Mouse (Mus musculus) myocyte (in vitro differentiated cells): Measurements from ENCODE around the gene Pin1rt1. TPM values are rescaled to one million over a fixed set of nuclear protein-coding genes. Genes with fewer than 3 reads are reported as not detected.

Source experiments
- H3K27me3 ChIP-seq: one replicate; pipeline ENCODE4 v1.6.1; 2011; ENCODE audit not compliant: control insufficient read depth, insufficient read depth, insufficient read length
- H3K36me3 ChIP-seq: one replicate; pipeline ENCODE4 v1.6.1; 2011; ENCODE audit not compliant: control insufficient read depth, insufficient read depth
- H3K4me2 ChIP-seq: one replicate; pipeline ENCODE4 v1.6.1; 2011; ENCODE audit warnings: low read depth, control low read depth
- H3K4me3 ChIP-seq: one replicate; pipeline ENCODE4 v1.5.1; 2011; ENCODE audit warnings: mild to moderate bottlenecking, control low read depth, moderate library complexity
- H3K79me2 ChIP-seq: one replicate; pipeline ENCODE4 v1.6.1; 2011; ENCODE audit not compliant: control insufficient read depth, insufficient read depth
- H3ac ChIP-seq: one replicate; pipeline ENCODE4 v1.6.1; 2011; ENCODE audit not compliant: control insufficient read depth, insufficient read length
- CEBPB ChIP-seq: IDR thresholded peaks from 2 replicates; pipeline ENCODE4 v1.6.1; 2011; ENCODE audit warnings: mild to moderate bottlenecking, moderate library complexity; ENCODE audit not compliant: poor library complexity, insufficient read depth, severe bottlenecking
- E2F4 ChIP-seq: IDR thresholded peaks from one replicate; pipeline ENCODE4 v1.6.1; 2011; ENCODE audit warnings: mild to moderate bottlenecking, control low read depth, moderate library complexity; ENCODE audit not compliant: insufficient read depth
- MAX ChIP-seq: IDR thresholded peaks from one replicate; pipeline ENCODE4 v1.6.1; 2011; ENCODE audit warnings: low read depth, mild to moderate bottlenecking, control low read depth
- MYOD1 ChIP-seq, 3 experiments: IDR thresholded peaks; one replicate each; pipeline ENCODE4 v1.6.1; 2011; ENCODE audit warnings: control low read depth in 2 of 3, low read depth in 2 of 3, mild to moderate bottlenecking in 2 of 3, moderate library complexity in 1 of 3; ENCODE audit not compliant: insufficient read length in 2 of 3, control insufficient read depth in 1 of 3
- MYOG ChIP-seq, 3 experiments: IDR thresholded peaks; one replicate each; pipeline ENCODE4 v1.6.1; 2011; ENCODE audit warnings: control low read depth in 2 of 3, low read depth in 2 of 3, mild to moderate bottlenecking in 2 of 3; ENCODE audit not compliant: insufficient read length in 2 of 3, control insufficient read depth in 1 of 3, insufficient read depth in 1 of 3
- POLR2A ChIP-seq: IDR thresholded peaks from one replicate; pipeline ENCODE4 v1.6.1; 2011; ENCODE audit warnings: low read depth, mild to moderate bottlenecking, control low read depth, moderate library complexity; ENCODE audit not compliant: insufficient read length
- POLR2AphosphoS2 ChIP-seq: IDR thresholded peaks from one replicate; pipeline ENCODE4 v1.6.1; 2011; ENCODE audit warnings: low read depth, control low read depth; ENCODE audit not compliant: insufficient read length
- REST ChIP-seq: IDR thresholded peaks from one replicate; pipeline ENCODE4 v1.6.1; 2011; ENCODE audit warnings: mild to moderate bottlenecking, control low read depth, moderate library complexity; ENCODE audit not compliant: insufficient read depth, insufficient read length
- SRF ChIP-seq: IDR thresholded peaks from one replicate; pipeline ENCODE4 v1.6.1; 2011; ENCODE audit warnings: low read depth; ENCODE audit not compliant: control insufficient read depth, insufficient read length
- TCF12 ChIP-seq: IDR thresholded peaks from one replicate; pipeline ENCODE4 v1.6.1; 2011; ENCODE audit warnings: mild to moderate bottlenecking, control low read depth; ENCODE audit not compliant: poor library complexity, insufficient read depth, severe bottlenecking
- TCF3 ChIP-seq: IDR thresholded peaks from one replicate; pipeline ENCODE4 v1.6.1; 2011; ENCODE audit warnings: low read depth, control low read depth; ENCODE audit not compliant: insufficient read length
- USF1 ChIP-seq: IDR thresholded peaks from one replicate; pipeline ENCODE4 v1.6.1; 2011; ENCODE audit warnings: low read depth, mild to moderate bottlenecking, control low read depth, moderate library complexity
- polyA plus RNA-seq: library from polyadenylated mRNA; unstranded; fragments of >200 nt; fragmentation: generic; extraction: Trizol; gene quantifications from one replicate; pipeline ENCODE4 v1.2.1, GENCODE M21; 2012; ENCODE audit warnings: missing spikeins

The Pin1rt1 gene
- polyA plus RNA-seq, 1 experiment: not detected

- no peak overlapping the region for H3K4me3 ChIP-seq
- no peaks in the 10 kb centered on the region for H3K36me3 ChIP-seq
- no peak for TF ChIP-seq MAX
- no peak for TF ChIP-seq MYOG (IDR thresholded peaks at IDR 0.05; ENCODE audit: control insufficient read depth in 1 of 3, insufficient read depth in 1 of 3, insufficient read length in 2 of 3, low read depth in 2 of 3)
- TF ChIP-seq REST: no peak
- no peak for TF ChIP-seq SRF
- no peak for TF ChIP-seq E2F4
- no peak for TF ChIP-seq USF1
- TF ChIP-seq TCF12: no peak
- TF ChIP-seq MYOD1 (IDR thresholded peaks at IDR 0.05; ENCODE audit: control insufficient read depth in 1 of 3, insufficient read length in 2 of 3, low read depth in 2 of 3): no peak
- TF ChIP-seq POLR2A: no peak
- TF ChIP-seq TCF3: no peak
- no peak for TF ChIP-seq POLR2AphosphoS2
- TF ChIP-seq CEBPB: no peak
- H3K79me2 ChIP-seq: no peaks in the 10 kb centered on the region
- H3ac ChIP-seq: no peak overlapping the region
- no peaks in the 10 kb centered on the region for H3K27me3 ChIP-seq
- H3K4me2 ChIP-seq: no peak overlapping the region
These were observed 1.1 kb upstream of the Pin1rt1 start for GRCm38 (mm10) chr2:104717231-104717735.

DNA sequence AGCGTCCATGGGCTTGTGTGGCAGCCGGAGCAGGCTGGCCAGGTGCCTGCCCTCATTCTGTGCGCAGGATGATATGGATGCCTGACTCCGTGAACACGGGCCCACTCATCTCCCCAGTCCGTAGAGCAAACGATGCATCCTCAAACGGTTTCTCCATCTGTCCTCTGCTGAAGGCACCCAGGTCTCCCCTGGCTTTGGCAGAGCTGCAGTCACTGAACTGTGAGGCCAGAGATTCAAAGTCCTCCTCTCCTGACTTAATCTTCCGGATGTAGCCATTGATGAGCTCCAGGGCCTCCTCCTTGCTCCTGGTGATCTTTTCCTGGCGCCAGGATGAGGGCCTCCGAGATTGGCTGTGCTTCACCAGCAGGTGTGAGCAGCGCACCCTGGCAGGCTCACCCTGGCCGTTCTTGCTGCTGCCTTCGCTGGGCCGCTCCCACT, 1.9 kb downstream of the Pin1rt1 start:
- TF ChIP-seq SRF: no peak
- no peak for TF ChIP-seq POLR2A
- no peak for TF ChIP-seq E2F4
- no peak for TF ChIP-seq POLR2AphosphoS2
- TF ChIP-seq USF1: no peak
- no peak for TF ChIP-seq TCF12
- TF ChIP-seq REST: no peak
- TF ChIP-seq MYOD1 (IDR thresholded peaks at IDR 0.05; ENCODE audit: control insufficient read depth in 1 of 3, insufficient read length in 2 of 3, low read depth in 2 of 3): no peak
- H3K36me3 ChIP-seq: no peaks in the 10 kb centered on the region
- no peaks in the 10 kb centered on the region for H3K27me3 ChIP-seq
- no peak overlapping the region for H3K4me2 ChIP-seq
- no peak overlapping the region for H3K4me3 ChIP-seq
- no peak overlapping the region for H3ac ChIP-seq
- H3K79me2 ChIP-seq: no peaks in the 10 kb centered on the region

- H3ac ChIP-seq: peak overlapping the region; percentile 60
- H3K27me3 ChIP-seq: no peaks in the 10 kb centered on the region
- H3K4me2 ChIP-seq: peak overlapping the region; percentile 80
- H3K79me2 ChIP-seq: no peaks in the 10 kb centered on the region
- H3K4me3 ChIP-seq: peak overlapping the region; percentile 46
- TF ChIP-seq POLR2AphosphoS2 (no peak), POLR2A (no peak), CEBPB (no peak), TCF3 (no peak), E2F4 (no peak), SRF (no peak), USF1 (no peak), MYOG (IDR thresholded peaks at IDR 0.05; ENCODE audit: control insufficient read depth in 1 of 3, insufficient read depth in 1 of 3, insufficient read length in 2 of 3, low read depth in 2 of 3) (no peak), MYOD1 (IDR thresholded peaks at IDR 0.05; ENCODE audit: control insufficient read depth in 1 of 3, insufficient read length in 2 of 3, low read depth in 2 of 3) (no peak), TCF12 (no peak), MAX (no peak), REST (no peak)
- no peaks in the 10 kb centered on the region for H3K36me3 ChIP-seq
These were observed 3.7 kb downstream of the Pin1rt1 start for GRCm38 (mm10) chr2:104712486-104712809.

DNA sequence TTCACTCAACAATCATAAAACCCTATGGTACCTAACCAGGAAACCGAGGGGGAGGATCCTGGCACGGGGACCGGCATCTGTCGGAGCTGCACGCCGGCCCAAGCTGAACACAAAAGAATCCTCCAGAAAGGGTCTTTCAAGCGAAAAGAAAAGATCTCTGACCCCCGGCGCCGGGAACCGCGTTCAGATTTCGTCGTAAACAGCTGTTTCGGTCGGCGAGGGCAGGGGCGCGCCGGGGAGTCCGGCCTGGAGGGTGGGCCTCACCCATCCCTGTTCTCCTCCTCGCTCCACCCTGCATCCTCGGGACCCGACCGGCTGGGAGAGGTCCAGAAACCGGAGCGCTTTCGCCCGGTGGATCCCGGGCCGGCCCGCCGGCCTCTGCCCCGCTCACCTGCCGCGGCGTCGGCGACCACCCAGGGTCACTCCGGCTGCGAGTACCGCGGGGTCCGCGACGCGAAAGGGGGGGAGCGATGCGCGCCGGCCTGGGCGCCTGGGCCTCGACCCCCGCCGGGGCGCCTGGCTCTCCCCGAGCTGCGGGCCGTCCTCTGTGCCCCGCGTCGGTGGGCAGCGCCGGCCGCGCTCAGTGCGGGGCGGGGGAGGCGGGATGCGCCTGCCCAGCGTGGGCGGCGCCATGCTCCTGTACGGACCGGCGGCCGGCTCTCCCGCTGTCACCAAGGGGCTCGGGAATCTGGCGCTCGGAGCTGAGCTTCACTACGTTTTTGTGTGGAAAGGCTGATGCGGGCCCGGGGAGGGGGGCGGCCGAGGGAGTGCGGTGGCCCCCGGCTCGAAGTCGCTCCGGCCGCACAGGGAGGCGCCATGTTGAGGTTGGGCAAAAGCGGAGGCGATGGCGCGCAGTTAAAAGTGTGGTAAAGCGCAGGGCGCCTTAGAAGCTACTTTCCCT, 4.3 kb downstream of the Pin1rt1 start, which contains the start of gene Tcp11l1:
Tcp11l1 (minus strand) TSS at position 585 of the 901 bp plus-strand sequence.
- H3K4me2 ChIP-seq: peak within 1 kb of the TSS; percentile 80
- peak within 1 kb of the TSS; percentile 60 for H3ac ChIP-seq
- no peaks in the 10 kb centered on the region for H3K27me3 ChIP-seq
- H3K36me3 ChIP-seq: no peaks in the 10 kb centered on the region
- peak within 1 kb of the TSS; percentile 46 for H3K4me3 ChIP-seq
- TF ChIP-seq MYOG (IDR thresholded peaks at IDR 0.05; ENCODE audit: control insufficient read depth in 1 of 3, insufficient read depth in 1 of 3, insufficient read length in 2 of 3, low read depth in 2 of 3) (peak in 1 of 3 experiments; percentile 11), USF1 (no peak), MYOD1 (IDR thresholded peaks at IDR 0.05; ENCODE audit: control insufficient read depth in 1 of 3, insufficient read length in 2 of 3, low read depth in 2 of 3) (no peak), TCF12 (no peak), E2F4 (peak; percentile 38), REST (no peak), SRF (no peak), POLR2AphosphoS2 (peak; percentile 52), TCF3 (no peak), CEBPB (no peak), MAX (no peak), POLR2A (peak; percentile 57)
- no peaks in the 10 kb centered on the region for H3K79me2 ChIP-seq
